Mouse (Mus musculus) midbrain, embryonic 13.5 days (tissue): Measurements from ENCODE around the gene Tnik. TPM values are rescaled to one million over a fixed set of nuclear protein-coding genes. Genes with fewer than 3 reads are reported as not detected.

ENCODE experiments used
- ATAC-seq: fragments of 200-750 bp; cut with Nextera tagmentation; 2 replicates; pipeline ENCODE4 v1.8.0; 2017; ENCODE audit warnings: mild to moderate bottlenecking, moderate TSS enrichment, moderate library complexity
- H3K27ac ChIP-seq: fragments of 300-500 bp; sonication (generic); 2 replicates; pipeline ENCODE4 v1.5.1; 2015; ENCODE audit warnings: inconsistent platforms, mild to moderate bottlenecking, moderate library complexity
- H3K27me3 ChIP-seq: fragments of 300-500 bp; sonication (generic); 2 replicates; pipeline ENCODE4 v1.6.1; 2015; ENCODE audit warnings: mild to moderate bottlenecking, inconsistent platforms
- H3K36me3 ChIP-seq: fragments of 300-500 bp; sonication (generic); 2 replicates; pipeline ENCODE4 v1.6.1; 2015; ENCODE audit warnings: mild to moderate bottlenecking, inconsistent platforms
- H3K4me1 ChIP-seq: fragments of 300-500 bp; sonication (generic); replicated peaks from 2 replicates; pipeline ENCODE4 v1.6.1; 2015; ENCODE audit warnings: inconsistent platforms
- H3K4me2 ChIP-seq: fragments of 300-500 bp; sonication (generic); replicated peaks from 2 replicates; pipeline ENCODE4 v1.6.1; 2015; ENCODE audit warnings: moderate library complexity, mild to moderate bottlenecking, inconsistent platforms
- H3K4me3 ChIP-seq: fragments of 300-500 bp; sonication (generic); replicated peaks from 2 replicates; pipeline ENCODE4 v1.5.1; 2015; ENCODE audit warnings: mild to moderate bottlenecking, inconsistent platforms
- H3K9ac ChIP-seq: fragments of 300-500 bp; sonication (generic); replicated peaks from 2 replicates; pipeline ENCODE4 v1.6.1; 2015; ENCODE audit warnings: mild to moderate bottlenecking, inconsistent platforms
- H3K9me3 ChIP-seq: fragments of 300-500 bp; sonication (generic); 2 replicates; pipeline ENCODE4 v1.6.1; 2016; ENCODE audit warnings: mild to moderate bottlenecking, inconsistent platforms
- WGBS: fragments of 180-500 bp; shearing (Covaris S2); methylation state at CpG from one replicate; pipeline ENCODE4 v1.1.7; 2015; 5-methylcytosine and 5-hydroxymethylcytosine counted together
- polyA plus RNA-seq: library from polyadenylated mRNA; unstranded; fragments of >200 nt; fragmentation: Nextera tagmentation; extraction: Ambion mirVana; gene quantifications from 2 replicates; pipeline ENCODE4 v1.2.1, GENCODE M21; 2015

Tnik gene
- polyA plus RNA-seq, 1 experiment from 2014 or later, result 71.2 TPM

DNA sequence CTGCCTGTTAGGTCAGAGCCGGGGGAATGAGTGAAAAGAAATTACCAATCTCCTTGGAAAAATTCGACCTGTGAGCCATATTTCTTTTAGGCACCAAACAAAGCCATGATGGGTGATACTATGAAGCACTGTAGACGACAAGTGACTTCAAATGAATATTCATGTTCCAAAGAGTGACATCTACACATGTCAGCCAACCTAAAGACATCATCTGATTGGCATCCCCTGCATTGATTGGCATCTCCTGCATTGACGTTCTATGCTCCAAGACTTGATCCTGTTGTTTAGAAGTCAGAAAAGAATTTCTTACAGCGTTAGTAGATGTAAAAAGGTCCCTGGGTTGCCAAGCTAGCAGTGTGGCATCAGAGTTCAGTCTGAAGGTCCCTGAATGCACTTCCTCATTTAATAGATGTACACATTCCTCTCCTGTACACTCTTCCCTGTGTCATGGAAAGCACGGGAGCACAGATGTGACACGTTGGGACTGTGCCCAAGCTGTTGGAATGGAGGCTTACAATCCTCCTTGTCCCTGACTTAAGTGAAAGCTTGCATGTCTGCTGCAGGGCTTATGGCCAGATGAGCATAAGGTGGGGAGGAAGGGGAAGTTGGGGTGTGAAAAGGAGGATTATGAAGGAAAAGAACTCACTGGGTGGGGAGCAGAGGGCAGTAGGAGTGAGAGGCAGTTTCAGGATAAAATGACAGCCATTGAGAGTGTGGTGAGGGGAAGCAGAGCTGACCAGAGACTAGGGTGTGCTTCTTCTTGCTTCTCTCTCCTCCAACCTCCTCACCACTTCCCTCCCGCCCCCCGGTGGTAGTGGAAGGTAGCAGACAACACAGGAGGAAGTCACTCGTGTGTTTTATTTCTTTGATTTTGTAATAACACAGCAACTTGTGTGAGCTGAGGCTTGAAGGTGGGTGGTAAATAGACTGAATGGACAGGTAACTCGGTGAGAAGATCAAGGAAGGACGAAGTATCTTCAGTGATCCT is 301.6 kb downstream of the Tnik start:
- H3K27me3 ChIP-seq, result no peaks in the 10 kb centered on the region
- 74% methylated on average over 12 of the region's 12 CpGs for WGBS
- H3K4me2 ChIP-seq, result no peak overlapping the region
- peaks cover 3% of the 10 kb centered on the region; the same call in 1 of the 2 replicates for H3K9me3 ChIP-seq
- no peak overlapping the region for H3K4me3 ChIP-seq
- peaks cover 31% of the 10 kb centered on the region for H3K36me3 ChIP-seq
- H3K4me1 ChIP-seq, result no peaks in the 10 kb centered on the region
- no peak overlapping the region for H3K27ac ChIP-seq
- no peak overlapping the region for H3K9ac ChIP-seq
- ATAC-seq, result no peak

DNA sequence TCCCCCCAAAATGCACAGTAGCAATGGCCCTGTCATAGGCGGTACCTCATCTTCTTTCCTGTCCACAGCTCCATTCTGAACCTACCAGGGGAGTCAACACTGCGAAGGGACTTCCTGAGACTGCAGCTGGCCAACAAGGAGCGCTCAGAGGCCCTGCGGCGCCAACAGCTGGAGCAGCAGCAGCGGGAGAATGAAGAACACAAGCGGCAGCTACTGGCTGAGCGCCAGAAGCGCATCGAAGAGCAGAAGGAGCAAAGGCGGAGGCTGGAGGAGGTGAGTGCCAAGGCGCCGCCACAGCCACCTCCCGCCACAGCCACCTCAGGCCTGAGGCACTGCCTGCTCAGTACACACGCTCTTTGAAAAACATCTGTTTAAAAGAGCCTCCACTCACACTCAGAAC is 314.3 kb downstream of the Tnik start:
- ATAC-seq, result no peak
- H3K27me3 ChIP-seq, result no peaks in the 10 kb centered on the region
- 36% methylated on average over 15 of the region's 15 CpGs for WGBS

DNA sequence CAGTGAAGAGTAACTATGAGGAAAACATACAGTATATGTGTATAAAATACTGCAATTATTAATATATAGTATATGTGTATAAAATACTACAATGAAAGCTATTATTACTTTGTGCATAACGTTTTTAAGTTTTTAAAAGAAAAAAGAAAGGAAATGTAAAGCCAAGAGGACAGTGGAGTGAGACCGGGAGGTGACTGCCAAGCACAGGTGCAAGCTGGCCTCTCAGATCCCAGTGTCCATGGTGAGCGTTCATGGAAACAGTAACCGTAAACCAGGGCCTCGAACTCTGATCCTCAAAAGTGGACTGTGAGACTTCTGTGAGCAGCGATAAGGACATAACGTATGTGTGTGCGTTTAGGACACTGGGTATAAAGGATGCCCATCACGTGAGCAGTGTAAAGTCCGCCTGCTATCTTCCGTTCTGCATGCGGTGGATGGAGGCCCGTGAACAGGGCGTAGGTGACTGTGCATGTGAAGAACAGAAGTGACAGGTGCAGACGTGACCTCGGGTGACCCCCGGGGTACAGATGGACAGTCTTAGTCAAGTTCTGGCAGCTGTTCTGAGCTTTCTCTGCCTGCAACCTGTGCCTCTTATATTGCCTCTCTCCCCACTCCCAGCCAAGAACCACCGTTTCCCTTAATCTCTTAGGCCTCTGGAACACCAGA is 316.1 kb downstream of the Tnik start:
- H3K4me1 ChIP-seq, result 0 out of 2 replicates have a peak, but pooled peaks cover 3% of the 10 kb centered on the region
- H3K4me3 ChIP-seq, result no peak overlapping the region
- no peak overlapping the region for H3K27ac ChIP-seq
- peaks cover 58% of the 10 kb centered on the region for H3K36me3 ChIP-seq
- 91% methylated on average over 18 of the region's 18 CpGs for whole genome bisulfite sequencing
- no peak overlapping the region for H3K4me2 ChIP-seq
- H3K27me3 ChIP-seq, result no peaks in the 10 kb centered on the region
- no peaks in the 10 kb centered on the region for H3K9me3 ChIP-seq
- ATAC-seq, result no peak
- no peak overlapping the region for H3K9ac ChIP-seq

More for the DNA sequence above, 314.3 kb downstream of the Tnik start:
- no peak overlapping the region for H3K4me2 ChIP-seq
- no peak overlapping the region for H3K27ac ChIP-seq
- H3K4me3 ChIP-seq, result no peak overlapping the region
- H3K36me3 ChIP-seq, result peaks cover 50% of the 10 kb centered on the region
- no peak overlapping the region for H3K9ac ChIP-seq
- no peaks in the 10 kb centered on the region for H3K9me3 ChIP-seq
- H3K4me1 ChIP-seq, result 0 out of 2 replicates have a peak, but pooled peaks cover 3% of the 10 kb centered on the region

DNA sequence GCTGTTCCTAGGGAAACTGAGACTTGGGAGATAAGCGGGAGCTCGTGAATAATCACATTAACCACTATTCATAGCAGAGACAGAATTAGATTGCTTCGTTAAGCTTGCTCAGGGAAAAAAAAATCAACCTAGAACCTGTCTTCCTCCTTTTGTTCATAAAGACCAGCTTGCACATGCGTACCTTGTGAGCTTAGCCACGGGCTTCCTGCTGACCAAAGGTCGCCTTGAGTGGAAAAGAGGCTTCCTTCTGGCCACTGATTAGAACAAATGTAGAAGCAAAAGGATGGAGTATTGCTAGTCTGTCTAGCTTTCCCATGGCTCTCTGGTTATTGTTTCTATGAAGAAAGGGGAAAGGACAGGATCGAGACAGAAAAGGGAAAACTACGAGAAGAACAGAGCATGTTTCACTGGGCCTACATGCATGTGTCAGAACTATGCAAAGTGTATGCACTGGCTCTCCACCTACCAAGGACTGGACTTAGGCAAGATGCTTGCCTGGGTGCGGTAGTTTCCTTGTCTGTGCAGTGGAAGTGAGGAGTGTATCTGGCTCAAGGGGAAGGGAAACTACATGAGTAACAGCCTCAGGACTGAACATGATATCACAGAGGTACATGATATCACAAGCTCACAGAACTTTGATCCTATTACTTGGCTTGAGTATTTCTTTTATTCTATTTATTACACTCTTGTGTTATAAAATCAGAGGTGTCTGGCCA is 322.9 kb downstream of the Tnik start:
- Histone ChIP-seq H3K9me3 (peaks cover 4% of the 10 kb centered on the region; the same call in 1 of the 2 replicates), H3K27me3 (no peaks in the 10 kb centered on the region), H3K27ac (no peak overlapping the region), H3K9ac (no peak overlapping the region), H3K4me2 (no peak overlapping the region), H3K4me3 (no peak overlapping the region), H3K36me3 (peaks cover 50% of the 10 kb centered on the region), H3K4me1 (no peaks in the 10 kb centered on the region)
- no peak for ATAC-seq
- 85% methylated on average over 9 of the region's 9 CpGs for WGBS

DNA sequence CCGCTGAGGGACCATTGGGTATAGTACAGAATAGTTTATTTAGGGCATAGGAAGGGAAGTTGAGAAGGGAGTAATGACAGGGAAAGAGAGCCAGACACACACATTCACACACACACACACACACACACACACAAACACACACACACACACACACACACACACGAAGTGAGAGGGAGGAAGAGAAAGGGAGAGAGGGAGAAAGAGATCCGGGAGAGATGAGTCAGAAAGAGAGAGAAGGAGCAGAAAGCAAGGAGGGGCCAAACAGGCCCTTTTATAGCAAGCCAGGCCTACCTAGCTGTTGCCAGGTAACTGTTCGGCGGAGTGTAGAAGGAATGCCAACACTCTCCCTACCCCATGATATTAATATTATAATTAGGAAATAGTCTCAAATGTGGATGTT is 324.8 kb downstream of the Tnik start:
- H3K9me3 ChIP-seq, result peaks cover 4% of the 10 kb centered on the region; the same call in 1 of the 2 replicates
- no peak for ATAC-seq
- H3K4me2 ChIP-seq, result no peak overlapping the region
- no peak overlapping the region for H3K27ac ChIP-seq
- H3K27me3 ChIP-seq, result no peaks in the 10 kb centered on the region
- H3K4me1 ChIP-seq, result no peaks in the 10 kb centered on the region
- peaks cover 47% of the 10 kb centered on the region for H3K36me3 ChIP-seq
- no peak overlapping the region for H3K4me3 ChIP-seq
- WGBS, result 77% methylated on average over 5 of the region's 5 CpGs
- H3K9ac ChIP-seq, result no peak overlapping the region

DNA sequence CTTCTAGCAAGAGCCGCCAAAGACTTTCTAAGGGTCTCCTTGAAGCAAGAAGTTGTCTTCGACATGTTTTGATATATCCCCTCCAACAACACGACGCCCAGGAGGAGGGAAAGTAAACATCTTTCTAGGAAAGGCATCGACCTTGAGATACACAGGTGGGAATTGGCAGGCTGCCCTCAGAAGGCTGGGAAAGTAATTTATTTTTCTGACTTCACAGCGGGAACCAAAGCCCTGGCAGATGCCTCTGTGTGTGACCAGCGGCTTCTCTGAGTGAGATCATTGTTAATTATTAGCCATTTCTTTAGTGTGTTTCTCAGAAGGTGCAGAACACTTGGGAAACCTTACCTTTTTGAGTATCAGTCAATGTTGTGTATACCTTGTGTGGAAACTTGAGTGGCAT is 328.3 kb downstream of the Tnik start:
- WGBS, result 74% methylated on average over 7 of the region's 7 CpGs
- ATAC-seq, result no peak
- H3K4me1 ChIP-seq, result no peaks in the 10 kb centered on the region

DNA sequence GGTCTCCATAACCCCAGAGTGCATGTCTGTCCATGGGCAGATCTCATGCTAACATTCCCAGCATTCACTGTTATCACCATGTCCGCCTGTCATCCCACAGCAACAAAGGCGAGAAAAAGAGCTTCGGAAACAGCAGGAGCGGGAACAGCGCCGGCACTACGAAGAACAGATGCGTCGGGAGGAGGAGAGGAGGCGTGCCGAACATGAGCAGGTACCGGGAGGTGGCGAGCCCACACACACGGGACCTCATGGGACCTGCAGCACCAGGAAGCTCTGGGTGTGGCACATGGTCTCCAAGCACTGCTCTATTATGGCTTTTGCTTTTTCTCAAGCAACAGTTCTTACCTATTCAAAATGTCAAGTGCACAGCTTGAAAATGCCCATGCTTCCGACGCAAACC is 330.9 kb downstream of the Tnik start:
- no peak overlapping the region for H3K4me3 ChIP-seq
- H3K4me1 ChIP-seq, result no peaks in the 10 kb centered on the region
- no peaks in the 10 kb centered on the region for H3K27me3 ChIP-seq
- WGBS, result 94% methylated on average over 16 of the region's 16 CpGs
- H3K9ac ChIP-seq, result no peak overlapping the region
- H3K27ac ChIP-seq, result no peak overlapping the region
- H3K9me3 ChIP-seq, result peaks cover 4% of the 10 kb centered on the region; the same call in 1 of the 2 replicates
- peaks cover 65% of the 10 kb centered on the region for H3K36me3 ChIP-seq
- ATAC-seq, result no peak
- no peak overlapping the region for H3K4me2 ChIP-seq

More for the DNA sequence above, 328.3 kb downstream of the Tnik start:
- no peak overlapping the region for H3K4me2 ChIP-seq
- peaks cover 45% of the 10 kb centered on the region for H3K36me3 ChIP-seq
- H3K9ac ChIP-seq, result no peak overlapping the region
- H3K27ac ChIP-seq, result no peak overlapping the region
- H3K9me3 ChIP-seq, result peaks cover 4% of the 10 kb centered on the region; the same call in 1 of the 2 replicates
- no peak overlapping the region for H3K4me3 ChIP-seq
- H3K27me3 ChIP-seq, result no peaks in the 10 kb centered on the region

DNA sequence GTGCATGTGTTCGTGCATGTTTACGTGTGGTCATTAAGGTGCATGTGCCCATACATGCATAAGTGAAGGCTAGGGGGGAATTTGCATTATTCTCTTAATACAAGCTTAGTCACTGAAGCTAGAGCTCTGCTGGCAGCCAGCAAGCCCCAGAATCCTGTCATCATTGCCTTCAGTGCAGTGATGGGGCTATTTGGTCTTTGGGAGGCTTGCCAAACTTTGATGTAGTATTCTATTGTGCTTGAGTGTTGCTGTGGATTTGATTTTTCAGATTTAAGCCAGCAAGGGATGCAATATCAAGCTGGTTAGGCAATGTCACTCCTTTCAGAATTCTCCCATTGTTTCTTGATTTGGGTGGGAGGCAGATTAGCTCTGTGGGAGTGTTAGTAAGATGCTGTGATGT is 336.5 kb downstream of the Tnik start:
- 96% methylated on average over 2 of the region's 2 CpGs for WGBS
- H3K9ac ChIP-seq, result no peak overlapping the region
- H3K27me3 ChIP-seq, result no peaks in the 10 kb centered on the region
- H3K4me3 ChIP-seq, result no peak overlapping the region
- H3K4me2 ChIP-seq, result no peak overlapping the region
- ATAC-seq, result no peak
- H3K4me1 ChIP-seq, result no peaks in the 10 kb centered on the region
- H3K27ac ChIP-seq, result no peak overlapping the region
- peaks cover 71% of the 10 kb centered on the region for H3K36me3 ChIP-seq
- H3K9me3 ChIP-seq, result no peaks in the 10 kb centered on the region

DNA sequence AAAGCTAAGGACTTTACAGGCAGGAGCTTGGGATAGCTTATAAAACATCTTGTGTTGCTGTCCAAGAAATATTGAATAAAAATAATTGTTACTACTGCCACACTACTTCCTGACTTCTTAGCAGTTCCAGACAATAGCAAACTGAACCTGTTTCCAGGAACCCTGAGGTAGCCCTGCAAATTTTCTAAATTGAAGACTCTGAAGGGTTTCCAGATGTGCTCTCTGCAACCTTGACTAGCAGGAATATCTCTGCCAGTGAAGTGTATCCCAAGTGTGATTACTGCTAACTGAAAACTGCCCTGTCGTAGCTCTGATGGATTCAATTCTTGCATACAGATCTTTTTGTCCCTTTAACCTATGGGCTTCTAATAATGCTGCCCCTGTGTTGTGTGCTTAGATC is 343.7 kb downstream of the Tnik start:
- WGBS, result 64% methylated on average over 1 of the region's 1 CpGs
- ATAC-seq, result no peak
- H3K27me3 ChIP-seq, result no peaks in the 10 kb centered on the region
- no peak overlapping the region for H3K4me2 ChIP-seq
- H3K9ac ChIP-seq, result no peak overlapping the region
- peaks cover 51% of the 10 kb centered on the region for H3K36me3 ChIP-seq
- H3K4me3 ChIP-seq, result no peak overlapping the region
- H3K4me1 ChIP-seq, result no peaks in the 10 kb centered on the region
- H3K27ac ChIP-seq, result no peak overlapping the region
- H3K9me3 ChIP-seq, result no peaks in the 10 kb centered on the region

DNA sequence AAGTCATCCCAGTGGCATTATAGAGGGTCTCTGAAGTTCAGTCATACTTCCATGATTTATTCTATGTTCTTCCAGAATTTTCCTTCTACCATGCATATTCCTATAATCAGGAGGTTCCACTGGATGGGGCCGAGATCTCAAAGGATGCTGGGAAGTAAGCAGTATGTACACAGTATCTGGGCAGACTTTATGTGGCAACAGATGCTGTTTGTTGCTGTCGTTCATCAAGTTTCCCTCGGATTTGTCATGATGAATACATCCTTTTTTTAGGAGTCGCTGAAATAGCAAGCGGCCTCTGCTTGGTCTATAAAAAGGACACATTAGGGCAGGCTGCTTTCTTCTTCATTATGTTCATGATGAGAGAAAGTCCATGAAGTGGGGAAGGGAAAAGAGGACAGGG is 349.3 kb downstream of the Tnik start:
- Histone ChIP-seq H3K9me3 (no peaks in the 10 kb centered on the region), H3K4me2 (no peak overlapping the region), H3K9ac (no peak overlapping the region), H3K4me3 (no peak overlapping the region), H3K27me3 (no peaks in the 10 kb centered on the region), H3K36me3 (peaks cover 39% of the 10 kb centered on the region), H3K4me1 (0 out of 2 replicates have a peak, but pooled peaks cover 4% of the 10 kb centered on the region), H3K27ac (no peak overlapping the region)
- ATAC-seq, result no peak
- 88% methylated on average over 5 of the region's 5 CpGs for WGBS

DNA sequence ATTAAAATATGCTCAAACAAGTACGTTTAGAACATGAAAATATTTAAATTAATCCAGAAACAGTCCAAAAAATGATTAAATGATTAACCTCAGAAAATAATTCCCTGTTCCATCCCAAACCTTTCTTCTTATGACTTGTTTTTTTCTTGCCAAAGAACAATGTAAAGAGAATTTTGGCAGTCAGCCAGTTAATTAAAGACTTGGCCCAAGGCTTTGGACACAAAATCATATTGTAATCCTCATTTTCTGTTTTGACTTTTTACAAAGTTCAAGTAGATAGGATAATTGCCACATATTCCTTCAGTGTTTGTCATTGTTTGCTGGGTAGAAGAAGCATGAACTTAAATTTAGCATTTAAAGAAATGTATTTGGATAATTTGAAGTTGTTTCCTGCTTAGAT is 353.4 kb downstream of the Tnik start:
- 71% methylated on average over 1 of the region's 1 CpGs for WGBS
- Histone ChIP-seq H3K9ac (no peak overlapping the region), H3K4me1 (0 out of 2 replicates have a peak, but pooled peaks cover 5% of the 10 kb centered on the region), H3K9me3 (no peaks in the 10 kb centered on the region), H3K4me2 (no peak overlapping the region), H3K36me3 (peaks cover 43% of the 10 kb centered on the region), H3K27ac (no peak overlapping the region), H3K4me3 (no peak overlapping the region), H3K27me3 (no peaks in the 10 kb centered on the region)
- no peak for ATAC-seq
